Mouse (Mus musculus) embryonic facial prominence, embryonic 10.5 days (tissue): Measurements from ENCODE around the gene Wdr45b. TPM values are rescaled to one million over a fixed set of nuclear protein-coding genes. Genes with fewer than 3 reads are reported as not detected.
"Not testable (repeated sequence)": the region's sequence is repeated elsewhere in the genome, so short reads cannot be mapped to it uniquely, and the experiment has no call there.

Source experiments
- DNase-seq: peaks from one replicate; pipeline ENCODE4 v3.0.0-alpha.2; 2017; ENCODE audit warnings: low spot score
- H3K27ac ChIP-seq: fragments of 300-500 bp; sonication (generic); replicated peaks from 2 replicates; pipeline ENCODE4 v1.5.1; 2016; ENCODE audit warnings: mild to moderate bottlenecking
- H3K27me3 ChIP-seq: fragments of 300-500 bp; sonication (generic); replicated peaks from 2 replicates; pipeline ENCODE4 v1.6.1; 2016; ENCODE audit warnings: low read depth, mild to moderate bottlenecking; ENCODE audit not compliant: poor library complexity, severe bottlenecking
- H3K36me3 ChIP-seq: fragments of 300-500 bp; sonication (generic); replicated peaks from 2 replicates; pipeline ENCODE4 v1.6.1; 2016; ENCODE audit warnings: mild to moderate bottlenecking, moderate library complexity
- H3K4me1 ChIP-seq: fragments of 300-500 bp; sonication (generic); 2 replicates; pipeline ENCODE4 v1.6.1; 2016
- H3K4me3 ChIP-seq: fragments of 300-500 bp; sonication (generic); 2 replicates; pipeline ENCODE4 v1.5.1; 2016; ENCODE audit warnings: mild to moderate bottlenecking, moderate library complexity
- H3K9me3 ChIP-seq: fragments of 300-500 bp; sonication (generic); 2 replicates; pipeline ENCODE4 v1.6.1; 2016; ENCODE audit warnings: mild to moderate bottlenecking
- WGBS: fragments of 180-500 bp; shearing (Covaris S2); methylation state at CpG from one replicate; pipeline ENCODE4 v1.1.7; 2016; 5-methylcytosine and 5-hydroxymethylcytosine counted together
- polyA plus RNA-seq: library from polyadenylated mRNA; unstranded; fragments of >200 nt; fragmentation: Nextera tagmentation; extraction: Ambion mirVana; gene quantifications from 2 replicates; pipeline ENCODE4 v1.2.1, GENCODE M21; 2016

The Wdr45b gene
- polyA plus RNA-seq, 1 experiment from 2014 or later = 103 TPM

- H3K9me3 ChIP-seq = no peaks in the 10 kb centered on the region
- H3K27me3 ChIP-seq = no peaks in the 10 kb centered on the region
- H3K4me1 ChIP-seq = no peaks in the 10 kb centered on the region
- no peak for DNase-seq
- H3K36me3 ChIP-seq = no peaks in the 10 kb centered on the region
- WGBS = 31% methylated on average over 5 of the region's 5 CpGs
- H3K4me3 ChIP-seq = no peak overlapping the region
- no peak overlapping the region for H3K27ac ChIP-seq
Observed at GRCm38 (mm10) chr11:121362212-121362611, 8.0 kb upstream of the Wdr45b start.

- Histone ChIP-seq H3K27ac (peak overlapping the region; percentile 94), H3K4me1 (peaks cover 20% of the 10 kb centered on the region), H3K9me3 (no peaks in the 10 kb centered on the region), H3K27me3 (no peaks in the 10 kb centered on the region), H3K4me3 (peak overlapping the region; percentile 99), H3K36me3 (peaks cover 26% of the 10 kb centered on the region)
- 4% methylated on average over 41 of the region's 41 CpGs for WGBS
- no peak for DNase-seq
Observed at GRCm38 (mm10) chr11:121353326-121354090, 737 bp downstream of the Wdr45b start.

DNA sequence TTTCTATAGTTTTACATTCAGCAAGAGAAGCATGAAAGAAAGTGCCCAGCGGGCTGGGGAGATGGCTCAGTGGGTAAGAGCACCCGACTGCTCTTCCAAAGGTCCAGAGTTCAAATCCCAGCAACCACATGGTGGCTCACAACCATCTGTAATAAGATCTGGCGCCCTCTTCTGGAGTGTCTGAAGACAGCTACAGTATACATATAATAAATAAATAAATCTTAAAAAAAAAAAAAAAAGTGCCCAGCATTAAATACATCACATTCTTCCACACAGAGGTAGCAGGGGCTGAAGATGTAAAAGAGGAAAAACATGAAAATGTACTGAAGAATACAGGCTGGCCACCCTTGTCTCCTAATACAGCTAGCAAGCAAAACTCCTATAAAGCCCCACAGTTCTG, 5.5 kb downstream of the Wdr45b start:
- H3K9me3 ChIP-seq, H3K27me3 ChIP-seq, H3K4me3 ChIP-seq, H3K27ac ChIP-seq, DNase-seq: not testable (repeated sequence)
- Histone ChIP-seq H3K4me1 (peaks cover 13% of the 10 kb centered on the region), H3K36me3 (peaks cover 68% of the 10 kb centered on the region)
- 84% methylated on average over 3 of the region's 3 CpGs for WGBS

DNA sequence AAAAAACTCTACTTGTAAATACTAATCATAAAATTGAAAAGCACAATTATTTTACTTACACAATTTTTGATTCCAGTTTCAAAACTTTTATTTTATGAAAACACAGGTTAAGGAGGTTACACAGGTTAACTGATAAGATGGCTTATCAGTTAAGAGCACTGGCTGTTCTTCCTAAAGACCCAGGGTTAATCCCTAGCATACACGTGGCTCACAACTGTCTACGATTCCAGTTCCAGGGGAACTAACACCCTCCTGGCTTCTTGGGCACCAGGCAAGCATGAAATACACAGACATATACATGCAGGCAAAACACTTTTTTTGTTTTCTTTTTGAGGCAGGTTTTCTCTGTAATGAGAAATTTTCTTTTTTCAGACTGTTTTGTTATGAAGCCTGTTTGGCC, 6.1 kb downstream of the Wdr45b start:
- Histone ChIP-seq H3K9me3 (no peaks in the 10 kb centered on the region), H3K36me3 (peaks cover 73% of the 10 kb centered on the region), H3K4me1 (peaks cover 9% of the 10 kb centered on the region), H3K27ac (no peak overlapping the region), H3K4me3 (no peak overlapping the region), H3K27me3 (no peaks in the 10 kb centered on the region)
- no peak for DNase-seq
- 93% methylated on average over 2 of the region's 2 CpGs for WGBS

DNA sequence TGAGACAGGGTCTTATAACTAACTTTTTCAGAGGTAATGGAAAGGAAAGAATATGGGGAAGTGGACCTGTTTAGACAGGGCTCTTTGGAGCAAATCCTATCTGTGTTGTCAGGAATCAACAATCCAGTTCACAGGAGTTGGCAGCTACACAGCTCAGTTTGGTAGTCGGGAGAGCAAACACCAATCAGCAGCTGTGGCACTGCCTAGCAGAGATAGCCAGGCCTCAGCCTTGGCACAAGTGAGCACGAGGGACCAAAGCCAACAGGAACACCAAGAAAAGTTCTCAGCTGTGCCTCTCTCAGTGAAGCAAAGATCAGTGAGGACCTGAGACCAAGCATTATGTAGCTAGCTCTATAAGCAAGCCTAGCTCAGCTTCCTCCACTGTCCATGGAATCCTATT, 7.2 kb downstream of the Wdr45b start:
- 91% methylated on average over 2 of the region's 2 CpGs for WGBS
- Histone ChIP-seq H3K4me1 (no peaks in the 10 kb centered on the region), H3K27me3 (no peaks in the 10 kb centered on the region), H3K9me3 (no peaks in the 10 kb centered on the region), H3K27ac (no peak overlapping the region), H3K4me3 (no peak overlapping the region), H3K36me3 (peaks cover 71% of the 10 kb centered on the region)
- DNase-seq = no peak

- not testable (repeated sequence) for H3K4me1 ChIP-seq, H3K27ac ChIP-seq, H3K9me3 ChIP-seq, H3K4me3 ChIP-seq, DNase-seq, H3K27me3 ChIP-seq
- peaks cover 67% of the 10 kb centered on the region for H3K36me3 ChIP-seq
- 50% methylated on average over 1 of the region's 1 CpGs for WGBS
Observed at GRCm38 (mm10) chr11:121342423-121342822, 11.8 kb downstream of the Wdr45b start.

GRCm38 (mm10) chr11:121340287-121340686, 14.0 kb downstream of the Wdr45b start:
- no peaks in the 10 kb centered on the region for H3K9me3 ChIP-seq
- no peak overlapping the region for H3K4me3 ChIP-seq
- H3K4me1 ChIP-seq = no peaks in the 10 kb centered on the region
- no peak overlapping the region for H3K27ac ChIP-seq
- H3K27me3 ChIP-seq = no peaks in the 10 kb centered on the region
- H3K36me3 ChIP-seq = peaks cover 67% of the 10 kb centered on the region
- DNase-seq = no peak
- 84% methylated on average over 1 of the region's 1 CpGs for whole genome bisulfite sequencing

DNA sequence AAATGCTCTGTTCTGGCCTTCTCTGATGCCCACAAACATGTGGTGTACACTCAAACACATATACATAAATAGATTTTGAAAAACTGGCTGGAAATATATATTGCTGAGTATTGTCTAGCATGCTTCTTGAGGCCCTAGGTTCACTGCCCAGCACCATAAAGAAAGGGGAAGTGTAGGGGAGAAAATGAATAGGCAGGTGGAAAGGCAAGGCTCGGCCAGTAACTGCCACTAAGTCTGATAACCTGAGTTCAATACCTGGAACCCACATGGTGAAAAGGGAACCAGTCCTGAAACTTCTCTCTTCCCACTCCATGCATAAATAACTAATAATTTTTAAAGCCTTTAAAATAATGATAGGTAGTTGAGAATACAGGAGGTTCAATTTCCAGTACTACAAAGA, 14.6 kb downstream of the Wdr45b start:
- no peaks in the 10 kb centered on the region for H3K4me1 ChIP-seq
- no peak overlapping the region for H3K4me3 ChIP-seq
- peaks cover 67% of the 10 kb centered on the region for H3K36me3 ChIP-seq
- no peak overlapping the region for H3K27ac ChIP-seq
- 92% methylated on average over 1 of the region's 1 CpGs for WGBS
- no peaks in the 10 kb centered on the region for H3K27me3 ChIP-seq
- DNase-seq = no peak
- no peaks in the 10 kb centered on the region for H3K9me3 ChIP-seq

GRCm38 (mm10) chr11:121331641-121332040, 22.6 kb downstream of the Wdr45b start:
- H3K4me3 ChIP-seq = no peak overlapping the region
- peaks cover 98% of the 10 kb centered on the region for H3K36me3 ChIP-seq
- WGBS = 95% methylated on average over 3 of the region's 3 CpGs
- H3K27me3 ChIP-seq = no peaks in the 10 kb centered on the region
- no peaks in the 10 kb centered on the region for H3K4me1 ChIP-seq
- no peaks in the 10 kb centered on the region for H3K9me3 ChIP-seq
- DNase-seq = no peak
- H3K27ac ChIP-seq = no peak overlapping the region

DNA sequence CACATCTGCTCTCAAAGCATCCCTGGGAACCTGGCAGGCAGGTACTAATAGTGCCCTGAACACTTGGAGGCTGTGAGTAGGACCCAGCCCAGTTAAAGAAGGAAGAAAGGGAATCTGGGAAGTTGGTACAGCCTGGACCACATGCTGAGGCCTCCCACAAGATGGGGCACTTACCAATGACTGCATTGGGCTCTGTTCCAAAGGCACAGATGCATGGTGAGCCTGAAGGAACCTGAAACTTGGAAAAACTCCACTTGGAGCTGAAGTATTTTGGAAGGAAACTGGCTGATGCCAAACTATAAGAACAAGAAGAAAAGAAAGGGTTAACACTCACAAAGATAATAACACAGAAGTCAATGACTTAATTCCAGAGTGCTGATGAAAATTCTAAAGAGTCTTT, 25.6 kb downstream of the Wdr45b start:
- DNase-seq = no peak
- no peaks in the 10 kb centered on the region for H3K9me3 ChIP-seq
- H3K4me3 ChIP-seq = no peak overlapping the region
- H3K36me3 ChIP-seq = peaks cover 90% of the 10 kb centered on the region
- no peak overlapping the region for H3K27ac ChIP-seq
- H3K4me1 ChIP-seq = no peaks in the 10 kb centered on the region
- H3K27me3 ChIP-seq = no peaks in the 10 kb centered on the region

- WGBS = 96% methylated on average over 9 of the region's 9 CpGs
- no peak for DNase-seq
- H3K9me3 ChIP-seq = no peaks in the 10 kb centered on the region
- H3K4me3 ChIP-seq = no peak overlapping the region
- no peak overlapping the region for H3K27ac ChIP-seq
- H3K36me3 ChIP-seq = peaks cover 88% of the 10 kb centered on the region
- no peaks in the 10 kb centered on the region for H3K27me3 ChIP-seq
- H3K4me1 ChIP-seq = no peaks in the 10 kb centered on the region
Observed at GRCm38 (mm10) chr11:121328206-121328605, 26.0 kb downstream of the Wdr45b start.

- Histone ChIP-seq H3K4me3 (no peak overlapping the region), H3K36me3 (peaks cover 75% of the 10 kb centered on the region), H3K4me1 (no peaks in the 10 kb centered on the region), H3K9me3 (no peaks in the 10 kb centered on the region), H3K27me3 (no peaks in the 10 kb centered on the region), H3K27ac (no peak overlapping the region)
- no peak for DNase-seq
- WGBS = 94% methylated on average over 5 of the region's 5 CpGs
Observed at GRCm38 (mm10) chr11:121326681-121327080, 27.6 kb downstream of the Wdr45b start.

DNA sequence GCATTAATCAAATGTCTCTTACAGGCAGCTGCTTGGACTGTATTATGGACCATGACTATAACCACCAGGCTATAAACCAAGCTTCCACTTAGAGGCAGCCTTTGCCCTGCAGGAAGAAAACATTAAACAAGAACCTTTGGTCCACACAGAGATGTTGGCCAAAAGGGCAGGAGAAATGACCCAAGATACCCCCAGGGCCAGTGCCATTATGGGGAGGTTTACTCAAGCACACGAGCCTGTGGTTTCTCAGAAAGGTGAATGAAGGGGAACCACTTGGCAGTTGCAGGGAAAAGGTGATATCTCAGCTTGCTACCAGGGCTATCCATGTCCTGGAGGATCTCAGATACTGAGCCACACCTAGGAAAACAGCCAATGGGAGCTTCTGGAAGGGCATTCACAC, 28.2 kb downstream of the Wdr45b start:
- no peaks in the 10 kb centered on the region for H3K9me3 ChIP-seq
- H3K36me3 ChIP-seq = peaks cover 76% of the 10 kb centered on the region
- 73% methylated on average over 1 of the region's 1 CpGs for WGBS
- no peak overlapping the region for H3K27ac ChIP-seq
- H3K4me3 ChIP-seq = no peak overlapping the region
- no peaks in the 10 kb centered on the region for H3K4me1 ChIP-seq
- H3K27me3 ChIP-seq = no peaks in the 10 kb centered on the region
- no peak for DNase-seq
